Mouse (Mus musculus) testis, adult 2 months (tissue): ENCODE data around the gene Car10.

Experiments used
- CTCF ChIP-seq: fragments of 200-500 bp; IDR thresholded peaks from 2 replicates; pipeline ENCODE4 v1.5.1; 2012; ENCODE audit warnings: low read depth, mild to moderate bottlenecking, inconsistent platforms, low read length, moderate library complexity; ENCODE audit not compliant: control insufficient read depth, insufficient read depth, insufficient replicate concordance
- POLR2A ChIP-seq: fragments of 200-500 bp; IDR thresholded peaks from 2 replicates; pipeline ENCODE4 v1.6.1; 2012; ENCODE audit warnings: low read depth, mild to moderate bottlenecking, inconsistent platforms, low read length, moderate library complexity; ENCODE audit not compliant: control insufficient read depth

DNA sequence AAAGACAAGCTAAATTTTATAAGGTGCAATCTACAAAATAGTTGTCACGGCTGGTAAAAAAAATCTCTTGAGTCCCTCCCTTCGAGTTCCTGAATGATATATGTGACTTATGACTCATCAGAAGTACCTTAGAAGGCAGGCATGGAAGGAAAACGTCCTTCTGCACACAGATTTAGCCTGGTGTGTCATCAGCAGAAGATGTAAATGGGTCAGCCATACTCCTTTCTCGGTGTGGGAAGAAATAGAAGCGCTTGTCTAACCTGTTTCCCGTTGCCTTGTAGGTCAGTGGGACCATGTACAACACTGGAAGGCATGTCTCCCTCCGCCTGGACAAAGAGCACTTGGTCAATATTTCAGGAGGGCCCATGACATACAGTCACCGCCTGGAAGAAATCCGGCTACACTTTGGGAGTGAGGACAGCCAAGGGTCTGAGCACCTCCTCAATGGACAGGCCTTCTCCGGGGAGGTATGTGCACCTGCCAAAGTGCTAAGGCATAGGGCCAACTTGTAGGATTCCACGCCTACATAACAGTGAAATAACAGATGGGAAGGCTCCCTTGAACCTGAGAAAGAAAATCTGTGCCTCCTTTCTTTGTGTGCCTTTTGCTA is 392.5 kb downstream of the Car10 start:
- TF ChIP-seq CTCF (no peak), POLR2A (no peak)
